8 mouse cellular contexts compared by ENCODE assay signal in genomic region chr7:44848561-44849415, GRCm38 (mm10). TPM values are rescaled to one million over a fixed set of nuclear protein-coding genes. Genes with fewer than 3 reads are reported as not detected.
DNase-seq lines count a peak whose midpoint lies in the region; ATAC-seq lines count a peak whose summit lies in the region.

Gene Akt1s1, plus strand, starts transcription at chr7:44848991.
Gene Tbc1d17, minus strand, starts transcription at chr7:44849079.

- peak; percentile 78 for ATAC-seq in inflammation-experienced regulatory T-cells, adult 6 months
- peak; percentile 69 for ATAC-seq in megakaryocyte-erythroid progenitor cell, adult 5-6 weeks (replicated peaks; ENCODE audit: low FRiP score, low TSS enrichment, poor library complexity, severe bottlenecking)

- intact Hi-C loops in gastrocnemius, postnatal 14 days (cut with DNase I; ENCODE audit: low total_unique reads) = no loop called here
- intact Hi-C loops in left cerebral cortex, postnatal 10 days (cut with DNase I) = no loop called here

- peak; percentile 100 for DNase-seq in adrenal gland, adult (ENCODE audit: inconsistent age in 2 of 2, low spot score in 1 of 2)
- peak; percentile 98 for DNase-seq in embryo, embryonic 10.5 days (ENCODE audit: low spot score)
- peak; percentile 99 for DNase-seq in gastrocnemius, postnatal 14 days
- peak; percentile 98 to 100 for DNase-seq in left cerebral cortex, postnatal 10 days (ENCODE audit: extremely low spot score in 1 of 2, low spot score in 2 of 2)
- peak; percentile 99 for DNase-seq in right cerebral cortex, postnatal 25 days
- DNase-seq in urinary bladder, postnatal 4 days (ENCODE audit: low spot score in 2 of 2) = peak; percentile 98 to 99

RNA-seq across cellular contexts. Expression of gene Akt1s1, which starts in this region (rescaled TPM):
- 10 to 100 TPM; 85.9 to 86.7 TPM for total RNA-seq in gastrocnemius, postnatal 14 days (2021)
- 1 to 10 TPM; 1.1 to 4.5 (median 3.7) TPM for polyA plus RNA-seq in inflammation-experienced regulatory T-cells, adult 6 months (2017; shearing (Covaris generic))
- total RNA-seq in left cerebral cortex, postnatal 10 days (2021) = 10 to 100 TPM; 69.6 to 74.9 TPM
- total RNA-seq in megakaryocyte-erythroid progenitor cell, adult 5-6 weeks (2014; fragmentation: Nextera tagmentation) = 21.1 and 23.7 TPM in 2 replicates
- 19.2 and 24.5 TPM in 2 replicates for total RNA-seq in megakaryocyte-erythroid progenitor cell, adult 5-6 weeks (2017)

RNA-seq across cellular contexts. Expression of gene Tbc1d17, which starts in this region (rescaled TPM):
- 10 to 100 TPM; 28.2 to 38.9 TPM for total RNA-seq in gastrocnemius, postnatal 14 days (2021)
- 10 to 100 TPM; 43.9 to 66.0 (median 60.6) TPM for polyA plus RNA-seq in inflammation-experienced regulatory T-cells, adult 6 months (2017; shearing (Covaris generic))
- total RNA-seq in left cerebral cortex, postnatal 10 days (2021) = 10 to 100 TPM; 43.2 to 61.0 TPM
- 26.7 and 61.9 TPM in 2 replicates for total RNA-seq in megakaryocyte-erythroid progenitor cell, adult 5-6 weeks (2014; fragmentation: Nextera tagmentation)
- total RNA-seq in megakaryocyte-erythroid progenitor cell, adult 5-6 weeks (2017) = 13.7 and 49.6 TPM in 2 replicates

Comparison
In these comparisons a context has a peak if more than half of its experiments do, and no peak if none do; other contexts are left out.
1. Peak in every context shown above with its lines: DNase-seq and ATAC-seq.